Mouse (Mus musculus) ovary, postnatal 10 days (tissue): ENCODE measurements at regions not wholly inside any gene's neighbourhood (a gene's known extent, or its start where the extent isn't known, plus 50 kb on each side); places are given as distances from the start of the nearest gene placed in this dataset.

ENCODE experiments used
- DNase-seq: peaks from one replicate; pipeline ENCODE4 v3.0.0; 2022; ENCODE audit warnings: low spot score

DNA sequence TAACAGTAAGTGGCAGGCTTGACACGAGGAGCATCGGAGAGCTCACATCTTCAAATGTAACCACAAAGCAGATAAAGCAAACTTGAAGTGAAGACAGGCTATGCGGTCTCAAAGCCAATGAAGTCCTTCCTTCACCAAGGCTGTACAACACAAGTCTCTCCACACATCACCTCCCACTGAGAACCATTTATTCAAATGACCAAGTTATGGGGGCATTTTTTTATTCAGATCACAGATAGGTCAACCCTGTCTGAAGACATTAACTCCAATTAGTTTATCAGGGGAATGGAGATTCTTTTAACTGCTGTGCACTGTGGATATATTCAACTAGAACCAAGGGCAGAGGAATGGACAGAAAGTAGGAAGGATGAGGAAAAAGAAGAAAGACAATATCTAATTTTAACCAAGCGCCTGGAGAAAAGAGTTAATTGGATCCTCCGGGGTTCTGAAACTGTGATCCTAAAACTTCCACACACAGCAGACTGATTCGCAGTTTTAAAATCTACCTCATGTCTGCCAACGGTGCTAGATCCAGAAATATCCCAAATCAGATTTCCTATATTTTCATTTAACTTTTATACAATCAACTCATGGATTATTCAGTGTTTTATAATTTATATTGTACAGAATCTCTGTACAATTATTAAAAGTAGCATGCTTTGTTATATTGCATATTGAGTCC, 444.8 kb downstream of the Basp1 start:
- no peak for DNase-seq

- no peak for DNase-seq
Measured at GRCm38 (mm10) chr15:24929742-24930141, 483.8 kb downstream of the Basp1 start.

DNA sequence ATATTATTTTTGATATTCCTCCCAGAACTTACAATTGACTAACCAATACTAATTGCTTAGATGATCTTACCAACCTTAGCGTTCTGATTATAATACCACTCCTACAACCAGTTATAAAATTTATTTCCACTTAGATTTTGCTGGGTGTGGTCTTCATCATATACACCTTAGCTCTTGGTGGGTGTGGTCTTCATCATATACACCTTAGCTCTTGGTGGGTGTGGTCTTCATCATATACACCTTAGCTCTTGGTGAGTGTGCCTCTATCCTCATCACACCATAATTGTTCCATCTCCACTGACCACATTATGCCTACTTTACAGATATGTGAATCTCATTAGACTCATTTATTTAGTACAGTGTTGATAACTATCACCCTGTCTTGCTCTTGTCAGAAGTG, 501.7 kb downstream of the Basp1 start:
- DNase-seq, result no peak

DNA sequence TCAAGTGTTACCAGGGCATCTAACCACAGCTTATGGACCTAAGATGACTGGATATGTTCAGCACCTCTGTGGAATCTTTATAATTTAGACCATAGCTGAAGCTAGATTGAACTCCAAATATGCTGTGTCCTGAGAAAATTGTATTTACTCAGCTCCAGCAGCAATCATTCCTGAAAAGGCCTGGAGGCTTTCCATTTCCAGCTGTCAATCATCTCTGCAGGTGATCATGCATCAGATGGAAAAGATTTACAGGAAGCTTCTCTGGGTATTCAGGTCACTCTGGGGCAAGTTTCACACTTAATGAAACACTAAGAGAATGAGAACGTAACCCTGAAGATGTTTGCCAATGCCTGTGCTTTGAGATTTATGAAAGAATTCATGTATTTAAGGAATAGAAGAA, 502.1 kb downstream of the Basp1 start:
- no peak for DNase-seq

- DNase-seq, result no peak
Measured at GRCm38 (mm10) chr15:24906957-24907356, 506.6 kb downstream of the Basp1 start.

GRCm38 (mm10) chr15:24878846-24879245, 534.7 kb downstream of the Basp1 start:
- DNase-seq, result no peak

- DNase-seq, result no peak
Measured at GRCm38 (mm10) chr15:24877711-24878598, 535.6 kb downstream of the Basp1 start.

DNA sequence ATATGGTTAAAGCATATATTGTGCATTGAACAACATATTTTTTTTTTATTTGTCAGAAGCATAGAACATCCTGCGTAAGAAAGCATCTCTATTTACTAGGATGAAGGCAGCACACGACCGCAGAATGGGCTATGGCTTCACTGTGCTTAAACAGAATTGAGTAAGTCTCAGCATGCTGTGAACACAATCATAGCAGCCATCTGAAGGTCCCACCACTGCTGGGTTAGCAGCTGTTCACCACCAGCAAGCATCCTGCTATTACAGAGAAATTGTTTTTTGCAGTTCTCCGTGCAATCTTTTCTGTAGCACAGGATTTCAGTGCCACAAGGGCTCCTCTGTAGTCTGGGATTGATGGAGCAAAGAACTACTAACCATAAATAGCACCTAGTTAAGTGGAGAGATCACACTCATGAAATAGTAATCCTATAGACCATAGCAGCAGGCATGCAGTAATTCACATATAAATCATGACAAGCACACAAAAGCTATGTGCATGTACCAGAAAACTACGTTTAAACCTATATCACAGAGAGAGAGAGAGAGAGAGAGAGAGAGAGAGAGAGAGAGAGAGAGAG, 537.3 kb downstream of the Basp1 start:
- DNase-seq, result no peak

GRCm38 (mm10) chr15:24840271-24840670, 573.3 kb downstream of the Basp1 start:
- DNase-seq, result no peak

- DNase-seq, result no peak
Measured at GRCm38 (mm10) chr15:24838390-24838789, 575.2 kb downstream of the Basp1 start.

DNA sequence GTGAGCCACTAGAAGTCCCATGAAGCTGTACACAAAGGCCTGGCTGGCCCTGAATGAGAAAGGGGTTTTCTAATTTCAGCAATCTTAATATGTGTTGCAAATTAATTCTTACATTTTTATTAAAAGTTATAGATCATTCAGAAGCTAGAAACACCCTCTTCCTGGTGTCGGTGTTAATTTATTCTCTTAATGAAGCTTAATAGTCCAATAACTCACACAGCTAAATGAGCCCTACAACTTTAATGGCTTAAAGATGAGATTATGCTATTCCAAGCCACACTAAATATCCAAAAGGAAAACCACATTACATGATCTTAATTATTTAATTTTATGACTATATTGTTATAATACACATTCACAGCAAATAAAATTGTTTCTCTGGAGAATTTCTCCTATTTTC, 585.7 kb downstream of the Basp1 start:
- no peak for DNase-seq

- no peak for DNase-seq
Measured at GRCm38 (mm10) chr15:24827259-24827658, 586.3 kb downstream of the Basp1 start.

DNA sequence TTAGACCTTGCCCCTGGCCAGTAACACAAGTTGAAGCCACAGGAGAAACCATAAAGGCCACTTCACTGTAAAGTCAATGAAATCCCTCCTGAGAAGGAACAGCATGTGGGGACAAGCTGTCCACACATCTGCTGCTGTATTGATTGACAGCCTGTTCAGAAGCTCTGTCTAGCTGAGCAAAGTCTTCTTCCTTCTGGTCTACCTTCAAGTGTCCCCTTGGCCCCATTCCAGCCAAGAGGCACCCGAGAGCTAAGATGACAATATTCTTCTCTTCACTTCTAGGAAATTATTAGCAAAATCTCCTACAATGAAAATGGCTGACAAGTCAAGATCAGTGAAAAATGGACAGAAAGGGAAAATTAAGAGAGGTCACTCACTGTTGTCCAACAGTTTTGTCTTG, 616.7 kb downstream of the Basp1 start:
- DNase-seq, result no peak

DNA sequence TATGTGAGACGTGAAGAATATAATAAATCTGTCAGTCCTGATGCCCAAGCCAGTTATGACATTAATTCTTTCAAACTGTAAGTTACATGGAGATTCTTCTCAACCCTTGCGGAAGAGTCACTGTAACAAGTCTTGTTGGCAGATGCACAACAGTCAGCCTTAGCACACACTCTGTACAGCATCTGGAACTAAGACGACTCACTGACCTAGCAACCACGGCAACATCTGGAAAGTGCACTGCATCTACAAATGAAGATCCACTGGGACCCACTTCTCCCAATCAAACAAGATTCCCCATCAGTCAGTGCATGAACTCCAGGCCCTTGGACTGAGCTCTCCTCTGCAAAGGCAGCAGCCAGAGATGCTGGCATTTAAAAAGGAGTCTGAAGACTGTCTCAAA, 620.2 kb downstream of the Basp1 start:
- no peak for DNase-seq

DNA sequence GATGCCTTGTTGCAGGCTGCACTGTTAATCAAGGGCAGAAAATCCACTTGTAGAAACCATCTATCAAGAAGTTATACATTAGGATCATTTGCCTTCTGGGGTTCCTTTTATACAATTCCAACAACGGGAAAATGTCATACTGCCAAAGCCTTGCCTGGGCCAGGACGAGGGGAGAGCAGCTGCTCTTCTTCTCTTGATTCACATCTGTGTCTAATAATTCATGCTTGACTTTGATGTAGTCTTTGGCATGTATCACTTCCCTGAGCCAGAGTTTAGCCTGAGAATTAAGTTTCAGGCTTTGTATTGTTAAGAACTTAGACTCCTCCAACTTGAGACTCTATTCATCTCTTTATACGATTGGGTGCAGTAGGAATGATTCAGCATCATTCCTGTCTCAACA, 627.2 kb downstream of the Basp1 start:
- no peak for DNase-seq

- no peak for DNase-seq
Measured at GRCm38 (mm10) chr15:24778234-24778633, 635.3 kb downstream of the Basp1 start.

GRCm38 (mm10) chr15:24751480-24752157, 661.9 kb downstream of the Basp1 start:
- no peak for DNase-seq

GRCm38 (mm10) chr15:24743240-24743639, 670.3 kb downstream of the Basp1 start:
- no peak for DNase-seq

DNA sequence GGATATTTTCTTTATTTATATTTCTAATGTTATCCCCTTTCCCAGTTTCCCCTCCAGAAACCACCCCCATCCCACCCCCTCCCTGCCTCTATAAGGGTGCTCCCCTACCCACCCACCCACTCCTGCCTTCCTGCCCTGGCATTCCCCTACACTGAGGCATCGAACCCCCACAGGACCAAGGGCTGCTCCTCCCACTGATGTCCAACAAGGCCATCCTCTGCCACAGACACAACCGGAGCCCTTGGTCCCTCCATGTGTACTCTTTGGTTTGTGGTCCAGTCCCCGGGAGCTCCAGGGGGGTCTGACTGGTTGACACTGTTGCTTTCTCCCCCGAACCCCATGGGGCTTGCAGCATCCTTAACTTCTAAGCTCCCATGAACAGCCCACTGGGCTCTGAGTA, 688.4 kb downstream of the Basp1 start:
- DNase-seq, result no peak

DNA sequence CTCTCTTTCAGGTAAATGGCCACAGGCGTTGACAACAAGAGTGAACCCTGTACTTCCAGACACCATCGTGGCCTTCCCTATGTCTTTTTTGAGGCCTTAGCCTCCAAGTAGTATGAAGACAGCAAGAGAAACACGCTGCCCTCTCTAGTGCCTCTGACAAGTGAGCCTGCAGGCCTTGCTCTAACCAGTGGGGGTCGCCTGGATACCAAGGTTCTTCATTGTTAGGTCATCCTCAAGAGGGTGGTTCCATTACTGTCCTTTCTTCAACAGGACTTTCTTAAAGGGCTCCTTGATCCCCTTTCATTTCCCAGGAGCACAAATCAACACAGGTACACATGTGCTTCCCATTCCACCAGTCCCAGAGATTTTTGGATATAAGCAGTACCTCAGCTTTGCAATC, 688.9 kb downstream of the Basp1 start:
- peak; percentile 2 for DNase-seq

DNA sequence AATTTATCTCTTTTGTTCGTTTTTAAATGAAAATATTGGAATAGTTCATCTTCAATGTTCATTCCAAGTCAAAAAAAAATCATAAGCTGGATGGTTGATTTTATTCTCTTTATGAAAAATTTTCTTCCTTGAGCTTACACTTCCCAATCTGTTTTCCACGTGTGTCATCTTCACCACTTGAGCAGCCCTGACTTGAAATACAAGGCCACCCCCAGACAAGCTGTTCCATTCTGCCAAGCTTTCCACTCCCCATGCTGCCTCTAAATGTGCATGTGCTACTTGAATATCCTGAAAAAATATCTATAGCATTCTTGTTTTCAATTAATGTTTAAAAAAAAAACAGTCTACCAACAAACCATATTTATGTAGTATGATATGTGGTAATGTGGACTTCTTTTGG, 693.2 kb downstream of the Basp1 start:
- DNase-seq, result no peak

DNA sequence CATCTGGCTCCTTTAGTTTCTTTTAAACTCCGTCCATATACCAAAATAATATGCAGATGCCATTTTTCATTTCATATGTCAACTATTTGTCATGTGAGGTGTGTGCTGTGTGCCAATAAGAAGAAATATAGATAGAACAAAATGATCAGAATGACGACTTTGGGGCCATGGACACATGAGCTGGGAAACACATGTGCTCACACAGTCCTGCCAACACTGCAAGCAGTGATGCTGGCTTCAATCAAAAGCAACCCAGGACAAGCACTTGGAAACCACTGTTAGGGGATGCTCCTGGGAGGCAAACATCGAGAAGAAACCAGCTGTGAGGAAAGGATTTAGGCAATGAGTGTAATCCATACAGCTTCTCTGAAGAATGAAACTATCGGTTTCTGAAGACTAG, 731.4 kb downstream of the Basp1 start:
- no peak for DNase-seq

- no peak for DNase-seq
Measured at GRCm38 (mm10) chr15:24648938-24649337, 764.6 kb downstream of the Basp1 start.
